Mouse (Mus musculus) CH12.LX (cell line): ENCODE results near the gene Rmi2. TPM values are rescaled to one million over a fixed set of nuclear protein-coding genes. Genes with fewer than 3 reads are reported as not detected.

Source experiments
- DNase-seq: peaks from one replicate; pipeline ENCODE4 v3.0.0-alpha.2; 2013; ENCODE audit errors: extremely low read depth
- H3K27ac ChIP-seq: 2 replicates; pipeline ENCODE4 v1.5.1; 2012; ENCODE audit warnings: low read depth, mild to moderate bottlenecking, control low read depth, moderate library complexity; ENCODE audit not compliant: insufficient read depth
- H3K27me3 ChIP-seq: replicated peaks from 2 replicates; pipeline ENCODE3; 2012; ENCODE audit warnings: inconsistent platforms
- H3K36me3 ChIP-seq, 2 experiments: replicated peaks in 1 of 2; 2 replicates each; pipeline versions ENCODE3 to v1.6.1; 2012; ENCODE audit warnings: inconsistent platforms in 1 of 2, low read length in 1 of 2, mild to moderate bottlenecking in 1 of 2, mixed read lengths in 1 of 2, moderate library complexity in 1 of 2; ENCODE audit not compliant: control insufficient read depth in 1 of 2, insufficient read depth in 1 of 2
- H3K4me1 ChIP-seq, 2 experiments: 2 replicates each; pipeline ENCODE4 v1.6.1; 2012; ENCODE audit warnings: inconsistent platforms in 1 of 2, moderate library complexity in 1 of 2; ENCODE audit not compliant: insufficient read depth in 2 of 2, control insufficient read depth in 1 of 2
- H3K4me2 ChIP-seq: 2 replicates; pipeline ENCODE4 v1.6.1; 2012; ENCODE audit warnings: low read depth, mild to moderate bottlenecking, control low read depth; ENCODE audit not compliant: poor library complexity, insufficient read depth, severe bottlenecking
- H3K4me3 ChIP-seq, 3 experiments: fragments of 150-350 bp in 1 of 3; sonication (generic) in 1 of 3; replicated peaks in 1 of 3; 2 replicates each; pipeline versions ENCODE3 to v1.5.1; 2011 to 2012; ENCODE audit warnings: low read depth in 2 of 3, low read length in 2 of 3, mild to moderate bottlenecking in 2 of 3, moderate library complexity in 2 of 3, control low read depth in 1 of 3, improper control_type of control experiment in 1 of 3, inconsistent platforms in 1 of 3, mixed read lengths in 1 of 3; ENCODE audit not compliant: poor library complexity in 1 of 3
- H3K79me2 ChIP-seq: replicated peaks from 2 replicates; pipeline ENCODE4 v1.6.1; 2012; ENCODE audit warnings: mild to moderate bottlenecking, moderate library complexity; ENCODE audit not compliant: control insufficient read depth, poor library complexity, insufficient read depth, severe bottlenecking; ENCODE audit errors: extremely low read depth
- H3K9ac ChIP-seq: 2 replicates; pipeline ENCODE4 v1.6.1; 2012; ENCODE audit warnings: low read depth, mild to moderate bottlenecking, control low read depth, moderate library complexity; ENCODE audit not compliant: insufficient read depth
- H3K9me3 ChIP-seq: replicated peaks from 2 replicates; pipeline ENCODE3; 2012; ENCODE audit warnings: low read length, inconsistent platforms, mixed read lengths
- BHLHE40 ChIP-seq: IDR thresholded peaks from 2 replicates; pipeline ENCODE4 v1.6.1; 2011; ENCODE audit warnings: mild to moderate bottlenecking, low read depth, low read length, improper control_type of control experiment
- CHD1 ChIP-seq: IDR thresholded peaks from 2 replicates; pipeline ENCODE4 v1.6.1; 2012; ENCODE audit warnings: low read depth, low read length, improper control_type of control experiment, inconsistent platforms
- CTCF ChIP-seq, 2 experiments: IDR thresholded peaks in 1 of 2; conservative IDR thresholded peaks in 1 of 2; 2 replicates each; pipeline ENCODE4 v1.5.1; 2011 to 2012; ENCODE audit warnings: low read depth in 2 of 2, low read length in 2 of 2, improper control_type of control experiment in 1 of 2, inconsistent platforms in 1 of 2, mild to moderate bottlenecking in 1 of 2, moderate library complexity in 1 of 2
- E2F4 ChIP-seq: IDR thresholded peaks from 2 replicates; pipeline ENCODE4 v1.6.1; 2011; ENCODE audit warnings: low read depth, low read length, improper control_type of control experiment; ENCODE audit not compliant: insufficient replicate concordance
- ELF1 ChIP-seq: IDR thresholded peaks from 2 replicates; pipeline ENCODE4 v1.6.1; 2014; ENCODE audit warnings: low read depth, mild to moderate bottlenecking, inconsistent platforms, low read length, improper control_type of control experiment
- EP300 ChIP-seq: IDR thresholded peaks from 2 replicates; pipeline ENCODE4 v1.6.1; 2011; ENCODE audit warnings: low read length, improper control_type of control experiment
- ETS1 ChIP-seq: conservative IDR thresholded peaks from 2 replicates; pipeline ENCODE4 v1.6.1; 2012; ENCODE audit warnings: low read depth, mild to moderate bottlenecking, inconsistent platforms, low read length, improper control_type of control experiment, moderate library complexity
- JUN ChIP-seq: IDR thresholded peaks from 2 replicates; pipeline ENCODE4 v1.6.1; 2011; ENCODE audit warnings: low read depth, mild to moderate bottlenecking, low read length, improper control_type of control experiment, moderate library complexity; ENCODE audit not compliant: insufficient read depth
- KAT2A ChIP-seq: IDR thresholded peaks from 2 replicates; pipeline ENCODE4 v1.6.1; 2012; ENCODE audit warnings: low read length, improper control_type of control experiment, inconsistent platforms; ENCODE audit not compliant: insufficient replicate concordance
- MAFK ChIP-seq: IDR thresholded peaks from 2 replicates; pipeline ENCODE4 v1.6.1; 2011; ENCODE audit warnings: low read length, improper control_type of control experiment; ENCODE audit not compliant: insufficient replicate concordance
- MAZ ChIP-seq: IDR thresholded peaks from 2 replicates; pipeline ENCODE4 v1.6.1; 2012; ENCODE audit warnings: low read depth, mild to moderate bottlenecking, inconsistent platforms, low read length, improper control_type of control experiment, moderate library complexity
- MEF2A ChIP-seq: IDR thresholded peaks from 2 replicates; pipeline ENCODE4 v1.6.1; 2014; ENCODE audit warnings: low read depth, mild to moderate bottlenecking, inconsistent platforms, low read length, improper control_type of control experiment, borderline replicate concordance
- MYC ChIP-seq: IDR thresholded peaks from 2 replicates; pipeline ENCODE4 v1.6.1; 2011; ENCODE audit warnings: low read depth, mild to moderate bottlenecking, improper control_type of control experiment, low read length
- NRF1 ChIP-seq: IDR thresholded peaks from 2 replicates; pipeline ENCODE4 v1.6.1; 2014; ENCODE audit warnings: low read depth, mild to moderate bottlenecking, inconsistent platforms, low read length, improper control_type of control experiment, moderate library complexity
- PAX5 ChIP-seq: IDR thresholded peaks from 2 replicates; pipeline ENCODE4 v1.6.1; 2012; ENCODE audit warnings: low read length, inconsistent platforms, mixed read lengths
- RAD21 ChIP-seq: IDR thresholded peaks from 2 replicates; pipeline ENCODE4 v1.6.1; 2011; ENCODE audit warnings: low read depth, mild to moderate bottlenecking, low read length, improper control_type of control experiment, moderate library complexity
- TBP ChIP-seq: conservative IDR thresholded peaks from 2 replicates; pipeline ENCODE4 v1.6.1; 2011; ENCODE audit warnings: low read depth, low read length, improper control_type of control experiment
- TCF12 ChIP-seq: IDR thresholded peaks from 2 replicates; pipeline ENCODE4 v1.6.1; 2014; ENCODE audit warnings: low read depth, mild to moderate bottlenecking, inconsistent platforms, low read length, improper control_type of control experiment
- UBTF ChIP-seq: IDR thresholded peaks from 2 replicates; pipeline ENCODE4 v1.6.1; 2012; ENCODE audit warnings: low read depth, mild to moderate bottlenecking, inconsistent platforms, low read length, improper control_type of control experiment, moderate library complexity
- USF1 ChIP-seq: IDR thresholded peaks from 2 replicates; pipeline ENCODE4 v1.6.1; 2014; ENCODE audit warnings: low read depth, mild to moderate bottlenecking, inconsistent platforms, low read length, improper control_type of control experiment
- ZMIZ1 ChIP-seq: IDR thresholded peaks from 2 replicates; pipeline ENCODE4 v1.6.1; 2012; ENCODE audit warnings: low read depth, mild to moderate bottlenecking, inconsistent platforms, low read length, improper control_type of control experiment
- dilution Hi-C: fragments of 300-500 bp; cut with MboI; formaldehyde crosslinking; loops from 2 replicates; pipeline ENCODE4 v1.14.3; 2020; ENCODE audit warnings: low sequenced_read_pairs; ENCODE audit not compliant: extremely low pct_unique_long_range_greater_than_20kb, extremely low pct_ligation_motif_present
- in situ Hi-C: fragments of 300-500 bp; cut with MboI; formaldehyde crosslinking; loops from 3 replicates; pipeline ENCODE4 v1.14.3; 2019; ENCODE audit warnings: low sequenced_read_pairs, low pct_ligation_motif_present, low pct_unique_long_range_greater_than_20kb, mixed read lengths
- polyA plus RNA-seq: library from polyadenylated mRNA; unstranded; fragments of >175 nt; gene quantifications from 2 replicates; pipeline ENCODE4 v1.2.1, GENCODE M21; 2012; ENCODE audit warnings: low read depth; ENCODE audit not compliant: insufficient read length
- total RNA-seq, 2 experiments: library from RNA; depleted of rRNA; stranded (reverse); fragments of 300-350 nt in 1 of 2; fragments of >200 nt in 1 of 2; gene quantifications; 2 replicates each; pipeline ENCODE4 v1.2.3; 2012 to 2014

Rmi2 gene
- total and polyA plus RNA-seq, 3 experiments = 6.8 to 13.8 (median 9.3) TPM

GRCm38 (mm10) chr16:10814864-10815263 lies 20.0 kb upstream of the Rmi2 start:
- H3K4me3 ChIP-seq = no peak overlapping the region
- no peak overlapping the region for H3K9ac ChIP-seq
- in situ Hi-C loops = no loop called here
- dilution Hi-C loops = no loop called here
- H3K4me1 ChIP-seq = peaks cover 26 to 43% of the 10 kb centered on the region in 2 experiments
- TF ChIP-seq UBTF = no peak
- TF ChIP-seq TBP = no peak
- no peak for TF ChIP-seq ZMIZ1
- no peak for TF ChIP-seq MEF2A
- TF ChIP-seq ELF1 = no peak
- TF ChIP-seq RAD21 = no peak
- TF ChIP-seq BHLHE40 = no peak
- no peak for TF ChIP-seq JUN
- TF ChIP-seq NRF1 = no peak
- no peak for TF ChIP-seq USF1
- TF ChIP-seq MAFK = no peak
- TF ChIP-seq CTCF (conservative IDR thresholded peaks at IDR 0.05 in 1 of 2, IDR thresholded peaks at IDR 0.05 in 1 of 2; ENCODE audit: low read depth in 2 of 2, low read length in 2 of 2) = no peak
- TF ChIP-seq CHD1 = no peak
- no peak for TF ChIP-seq MAZ
- no peak for TF ChIP-seq PAX5
- no peak for TF ChIP-seq MYC
- no peak for TF ChIP-seq KAT2A
- TF ChIP-seq E2F4 = no peak
- H3K36me3 ChIP-seq = no peaks in the 10 kb centered on the region
- no peak overlapping the region for H3K27ac ChIP-seq
- DNase-seq = no peak
- H3K27me3 ChIP-seq = peaks cover 18% of the 10 kb centered on the region
- no peaks in the 10 kb centered on the region for H3K9me3 ChIP-seq
- H3K4me2 ChIP-seq = no peak overlapping the region
- H3K79me2 ChIP-seq = no peaks in the 10 kb centered on the region

GRCm38 (mm10) chr16:10818579-10819135 lies 16.2 kb upstream of the Rmi2 start:
- H3K79me2 ChIP-seq = no peaks in the 10 kb centered on the region
- H3K27ac ChIP-seq = no peak overlapping the region
- H3K4me3 ChIP-seq = no peak overlapping the region
- H3K27me3 ChIP-seq = peaks cover 4% of the 10 kb centered on the region
- TF ChIP-seq EP300 (0 out of 2 replicates have a peak, but pooled peaks have one; percentile 28), BHLHE40 (peak; percentile 50), ETS1 (peak; percentile 68), ELF1 (0 out of 2 replicates have a peak, but pooled peaks have one; percentile 14), ZMIZ1 (no peak), MAFK (no peak), TCF12 (peak; percentile 71), MEF2A (peak; percentile 32; the same call in 1 of the 2 replicates)
- no peak overlapping the region for H3K4me2 ChIP-seq
- H3K36me3 ChIP-seq = no peaks in the 10 kb centered on the region
- no peak overlapping the region for H3K9ac ChIP-seq
- in situ Hi-C loops (no loop called here), dilution Hi-C loops (no loop called here)
- DNase-seq = peak; percentile 56
- peaks cover 32 to 53% of the 10 kb centered on the region in 2 experiments for H3K4me1 ChIP-seq
- H3K9me3 ChIP-seq = peaks cover 3% of the 10 kb centered on the region
